Mouse (Mus musculus) megakaryocyte-erythroid progenitor cell, adult 5-6 weeks (primary cell): Measurements from ENCODE around the gene Vkorc1. TPM values are rescaled to one million over a fixed set of nuclear protein-coding genes. Genes with fewer than 3 reads are reported as not detected.
A peak's percentile ranks its signal among the peaks of the same experiment; 100 is the strongest.

ENCODE experiments used
- ATAC-seq: replicated peaks from 2 replicates; pipeline ENCODE4 v1.8.0; 2016; ENCODE audit warnings: mild to moderate bottlenecking, inconsistent platforms; ENCODE audit not compliant: severe bottlenecking, poor library complexity, low FRiP score, low TSS enrichment
- total RNA-seq, 2 experiments: library from RNA; stranded (forward) in 1 of 2; stranded (reverse) in 1 of 2; fragments of 200-1000, 215-1000 nt in 1 of 2; fragments of >200 nt in 1 of 2; fragmentation: Nextera tagmentation in 1 of 2; gene quantifications; 2 replicates each; pipeline ENCODE4 v1.2.3; 2014 to 2017

Gene Vkorc1
- total RNA-seq, 2 experiments from 2014 or later, result 25.4 to 72.8 TPM

DNA sequence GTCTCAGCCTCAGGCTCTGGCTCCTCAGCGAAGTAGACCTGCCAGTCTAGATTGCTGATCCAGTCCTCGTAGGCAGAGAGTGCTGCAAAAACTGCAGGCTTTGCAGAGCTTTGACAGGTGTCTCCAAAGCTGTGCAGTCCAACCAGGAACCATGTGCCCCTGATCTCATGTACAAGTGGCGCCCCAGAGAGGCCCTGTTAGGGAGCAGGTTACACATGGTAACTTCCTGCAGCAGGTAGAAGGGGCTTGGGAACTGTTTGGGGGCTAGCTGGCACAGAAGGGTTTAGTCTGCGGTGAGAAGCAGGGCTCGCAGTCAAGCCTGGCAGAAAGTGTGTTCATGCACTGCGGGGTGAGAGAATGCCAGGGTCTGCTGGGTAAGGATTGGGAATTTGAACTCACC, 8.9 kb downstream of the Vkorc1 start:
- no peak for ATAC-seq

DNA sequence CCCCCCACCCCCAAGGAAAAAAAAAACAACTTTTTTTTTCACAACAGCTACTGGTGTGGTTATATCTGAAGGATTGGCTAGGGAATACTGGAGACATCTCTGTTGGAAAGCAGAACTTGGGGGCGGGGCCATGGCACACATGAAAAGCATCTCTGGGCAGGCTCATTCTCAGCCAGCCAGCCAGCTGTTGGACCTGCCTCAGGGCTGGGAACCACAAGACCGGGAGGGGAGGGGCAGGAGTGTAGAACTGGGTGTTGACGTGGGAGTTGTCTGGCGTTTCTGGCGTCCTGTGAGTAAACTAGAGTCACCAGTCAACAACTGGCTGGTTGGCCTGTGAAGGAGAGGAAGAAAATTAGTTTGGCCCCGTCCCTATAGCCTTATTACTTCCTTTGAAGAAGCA, 9.5 kb downstream of the Vkorc1 start:
- 0 out of 2 replicates have a peak, but pooled peaks have one; percentile 16 for ATAC-seq

DNA sequence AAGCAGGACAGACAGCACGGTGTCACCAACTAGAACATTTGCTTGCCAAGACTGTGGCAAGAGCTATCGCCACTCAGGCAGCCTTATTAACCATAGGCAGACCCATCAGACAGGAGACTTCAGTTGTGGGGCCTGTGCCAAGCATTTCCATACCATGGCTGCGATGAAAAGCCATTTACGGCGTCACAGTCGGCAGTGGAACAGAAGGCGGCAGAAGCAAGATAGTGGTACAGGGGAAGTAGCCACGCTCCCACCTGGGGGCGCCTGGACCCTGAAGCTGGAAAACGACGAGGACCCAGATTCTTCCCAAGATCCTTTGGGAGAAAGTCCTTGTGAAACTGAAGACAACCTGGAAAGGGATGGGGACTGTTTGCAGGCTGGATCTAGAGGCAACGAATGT, 15.0 kb downstream of the Vkorc1 start:
- ATAC-seq, result no peak

DNA sequence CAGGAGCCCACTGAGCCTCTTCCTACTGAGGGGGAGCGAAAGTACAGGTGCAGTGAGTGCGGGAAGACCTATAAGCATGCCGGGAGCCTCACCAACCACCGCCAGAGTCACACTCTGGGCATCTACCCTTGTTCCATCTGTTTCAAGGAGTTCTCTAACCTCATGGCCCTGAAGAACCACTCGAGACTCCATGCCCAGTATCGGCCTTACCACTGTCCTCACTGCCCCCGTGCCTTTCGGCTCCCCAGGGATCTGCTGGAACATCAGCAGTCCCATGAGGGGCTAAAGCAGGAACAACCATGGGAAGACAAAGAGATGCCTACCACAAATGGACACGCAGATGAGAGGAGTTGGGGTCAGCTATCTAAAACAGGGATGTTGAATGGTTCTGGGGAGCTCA, 16.1 kb downstream of the Vkorc1 start:
- ATAC-seq, result no peak

DNA sequence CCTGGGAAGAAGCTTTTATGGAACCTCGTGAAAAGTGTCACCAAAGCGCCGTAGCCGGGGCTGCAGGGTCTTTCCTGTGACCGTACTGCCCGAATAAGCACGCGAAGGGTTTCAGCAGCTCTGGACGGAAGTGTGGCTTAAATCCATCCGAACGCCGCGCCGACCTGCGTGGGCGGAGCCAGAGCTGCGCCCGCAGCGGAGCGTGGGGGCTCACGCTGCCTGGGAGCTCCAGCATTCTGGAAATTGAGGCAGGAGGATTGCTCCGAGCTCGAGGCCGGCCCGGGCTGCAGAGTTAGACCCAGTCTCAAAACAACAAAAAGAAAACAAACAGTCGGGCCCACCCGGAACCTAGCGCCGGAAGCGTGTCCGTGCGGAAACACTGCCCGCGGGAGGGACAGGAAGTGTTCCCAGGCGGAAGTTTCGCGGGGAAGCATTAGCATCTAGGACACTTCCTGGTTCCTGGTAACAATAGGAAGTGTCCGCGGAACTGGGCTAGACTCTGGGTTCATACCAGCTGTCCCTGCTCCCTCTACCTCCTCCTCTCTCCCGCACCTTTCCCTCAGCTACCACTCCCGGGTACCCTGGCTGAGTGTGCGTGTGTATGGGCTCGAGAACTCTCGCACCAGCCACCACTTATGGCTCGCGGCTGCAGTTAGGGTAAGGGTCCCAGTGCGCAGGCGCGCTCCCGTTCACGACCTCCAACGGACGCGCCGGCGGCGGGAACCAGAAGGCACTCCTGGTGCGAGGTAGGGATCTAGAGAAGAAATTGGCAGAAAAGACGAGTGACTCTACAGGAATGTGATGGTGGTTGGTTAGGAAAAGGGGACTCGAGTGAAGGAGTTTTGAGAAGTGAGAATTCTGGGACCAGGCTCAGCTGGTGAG, 18.7 kb downstream of the Vkorc1 start, which contains the start of gene Zfp668:
Gene Zfp668 (minus strand): TSS at position 362 of the 882 bp plus-strand sequence.
- ATAC-seq, result peak; percentile 75

DNA sequence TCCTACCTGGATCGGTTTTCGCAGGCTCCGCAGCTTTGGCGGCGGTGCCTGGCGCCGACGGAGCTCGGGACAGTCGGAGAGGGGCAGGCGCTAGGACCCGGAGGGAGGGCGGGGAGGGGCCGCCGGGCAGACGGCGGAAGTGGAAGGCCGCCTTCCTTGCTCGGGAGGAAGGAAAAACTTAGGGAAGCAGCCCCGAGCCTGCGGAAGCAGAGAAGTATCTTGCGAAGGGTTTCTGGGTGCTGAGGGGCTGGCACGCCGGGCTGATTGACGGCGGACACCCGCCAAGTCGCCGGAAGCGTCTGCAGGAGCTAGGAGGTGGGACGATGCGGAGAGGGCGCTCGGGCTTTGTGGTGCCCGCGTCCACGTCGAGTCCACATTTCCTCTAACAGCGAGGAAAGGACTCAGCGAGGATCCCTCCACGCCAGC, 19.4 kb downstream of the Vkorc1 start, which contains the start of gene Zfp646:
Gene Zfp646 (plus strand): TSS at position 181 of the 426 bp plus-strand sequence.
- ATAC-seq, result peak; percentile 41

DNA sequence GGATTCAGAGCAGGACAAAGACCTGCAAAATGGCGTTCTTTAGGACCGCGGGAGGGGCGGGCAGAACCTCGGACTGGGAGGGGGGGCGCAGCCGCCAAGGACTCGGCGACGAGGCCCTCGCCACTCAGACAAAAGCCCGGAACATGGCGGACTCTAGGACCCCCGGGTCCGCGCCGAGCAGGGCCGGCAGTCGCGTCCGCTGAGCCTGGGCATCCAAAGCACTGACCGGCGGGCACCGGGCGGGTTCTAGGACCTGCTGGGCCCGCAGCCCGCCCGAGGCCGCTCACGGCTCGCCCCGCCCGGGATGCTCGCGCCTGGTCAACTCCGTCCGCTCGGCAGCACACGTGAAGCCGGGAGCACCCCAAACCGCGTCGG, 19.8 kb downstream of the Vkorc1 start:
- peak; percentile 56 for ATAC-seq

DNA sequence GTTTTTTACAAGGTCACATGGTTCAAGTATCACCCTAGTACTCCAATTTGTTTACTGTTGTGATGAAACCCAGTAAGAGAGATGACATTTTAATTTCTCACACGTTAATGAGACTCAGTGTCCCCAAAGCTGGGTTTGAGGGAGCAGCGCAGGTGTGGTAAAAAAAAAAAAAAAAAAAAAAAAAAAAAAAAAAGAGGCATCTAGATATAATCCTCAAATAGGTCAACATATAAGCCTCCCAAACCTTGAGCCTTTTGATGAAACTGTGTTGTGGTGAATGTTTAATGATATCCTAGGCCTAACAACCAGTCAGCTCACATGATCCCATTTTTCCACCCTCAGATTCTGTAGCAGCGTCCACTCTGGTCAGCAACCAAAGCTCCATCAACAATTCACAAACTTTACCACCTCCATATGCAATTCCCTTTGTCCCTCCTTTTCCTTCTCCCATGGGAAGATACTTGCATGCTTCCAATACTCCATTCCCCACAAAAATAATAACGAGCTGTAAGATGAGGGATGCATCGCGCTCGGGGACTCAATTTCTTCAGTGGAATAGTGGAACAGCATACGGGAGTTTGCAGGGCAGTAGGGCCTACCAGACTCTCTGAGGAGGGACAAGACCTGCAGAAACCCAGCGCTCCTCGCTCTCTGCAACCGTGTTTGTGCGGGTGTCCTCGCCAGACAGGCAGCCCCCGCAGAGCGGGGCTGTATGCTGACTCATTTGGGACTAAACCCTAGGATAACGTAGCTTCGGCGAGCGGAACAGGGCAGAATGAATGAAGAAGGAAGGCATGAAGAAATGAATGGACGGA, 20.4 kb downstream of the Vkorc1 start:
- ATAC-seq, result peak; percentile 15; the same call in 1 of the 2 replicates

DNA sequence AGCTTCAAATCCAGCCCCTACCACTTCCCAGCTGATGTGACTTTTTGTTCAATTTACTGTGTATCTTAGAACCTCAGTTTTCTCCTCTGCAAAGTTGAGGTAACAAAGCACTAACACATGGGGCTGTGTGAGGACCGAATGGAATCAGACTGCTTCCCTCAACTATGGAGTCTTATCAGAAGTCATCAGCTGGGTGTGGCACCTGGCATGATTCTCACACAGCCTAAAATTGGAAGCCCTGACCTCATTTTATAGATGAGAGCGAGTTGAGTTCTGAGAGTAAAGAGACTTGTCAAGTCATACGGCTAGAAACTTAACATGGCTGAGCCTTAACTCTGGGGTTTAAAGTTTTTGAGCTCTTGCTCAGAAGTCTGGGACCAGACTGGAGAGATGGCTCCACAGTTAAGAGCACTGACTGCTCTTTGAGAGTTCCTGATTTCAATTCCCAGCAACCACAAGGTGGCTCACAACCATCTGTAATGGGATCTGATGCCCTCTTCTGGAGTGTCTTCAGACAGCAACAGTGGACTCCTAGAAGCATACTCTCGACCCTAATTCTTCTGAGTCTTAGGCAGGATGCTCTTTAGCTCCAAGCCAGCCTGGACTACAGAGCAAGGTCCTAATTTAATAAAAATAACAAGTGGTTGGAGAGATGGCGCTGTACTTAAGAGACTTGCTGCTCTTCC, 25.1 kb downstream of the Vkorc1 start:
- ATAC-seq, result peak; percentile 65; the same call in 1 of the 2 replicates

DNA sequence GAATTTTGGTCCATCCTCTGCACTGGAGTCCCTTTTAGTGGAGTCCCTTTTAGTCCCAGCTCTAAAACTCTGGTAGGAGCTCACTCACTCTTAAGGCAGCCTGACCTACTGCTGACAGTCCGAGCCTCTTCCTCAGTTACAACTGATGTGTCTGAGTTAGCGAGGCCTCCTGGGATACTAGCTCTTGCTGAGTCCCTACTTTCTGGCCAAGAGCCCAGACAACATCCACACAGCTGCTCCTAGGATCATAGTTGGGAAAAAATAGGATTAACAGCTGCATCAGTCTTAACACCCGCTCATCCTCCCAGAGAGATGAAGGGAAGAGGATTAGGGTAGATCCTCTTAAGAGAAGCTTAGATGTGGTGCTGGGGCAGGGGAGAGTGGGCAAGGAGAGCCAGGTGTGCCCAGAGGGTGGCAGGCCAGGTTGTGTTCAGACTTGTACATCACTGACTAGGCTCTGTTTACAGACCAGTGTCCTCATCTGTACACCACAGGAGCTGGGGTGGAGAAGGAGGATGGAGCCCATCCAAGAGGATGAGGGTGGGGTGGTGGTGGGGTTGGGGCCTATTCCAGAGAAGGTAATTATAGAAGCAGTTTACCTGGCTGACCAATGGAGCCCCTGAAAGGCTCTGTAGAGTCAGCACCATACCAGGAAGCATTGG, 26.1 kb downstream of the Vkorc1 start:
- ATAC-seq, result no peak

DNA sequence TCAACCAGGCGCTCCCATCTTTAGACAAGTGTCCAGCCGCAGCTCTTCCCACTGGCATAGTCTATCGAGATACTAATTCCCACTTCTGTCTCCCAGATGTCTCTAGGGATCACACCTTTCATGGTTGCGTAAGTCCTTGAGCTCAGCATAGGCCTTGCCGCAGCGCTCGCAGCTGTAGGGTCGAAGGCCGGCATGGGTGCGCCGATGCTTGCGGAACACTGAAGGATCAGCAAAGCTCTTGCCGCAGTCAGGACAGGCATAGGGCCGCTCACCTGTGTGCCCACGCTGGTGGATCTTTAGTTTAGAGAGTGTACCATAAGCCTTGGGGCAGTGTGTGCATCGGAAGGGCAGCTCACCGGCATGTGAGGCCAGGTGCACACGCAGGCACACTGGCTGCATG, 27.8 kb downstream of the Vkorc1 start:
- no peak for ATAC-seq

DNA sequence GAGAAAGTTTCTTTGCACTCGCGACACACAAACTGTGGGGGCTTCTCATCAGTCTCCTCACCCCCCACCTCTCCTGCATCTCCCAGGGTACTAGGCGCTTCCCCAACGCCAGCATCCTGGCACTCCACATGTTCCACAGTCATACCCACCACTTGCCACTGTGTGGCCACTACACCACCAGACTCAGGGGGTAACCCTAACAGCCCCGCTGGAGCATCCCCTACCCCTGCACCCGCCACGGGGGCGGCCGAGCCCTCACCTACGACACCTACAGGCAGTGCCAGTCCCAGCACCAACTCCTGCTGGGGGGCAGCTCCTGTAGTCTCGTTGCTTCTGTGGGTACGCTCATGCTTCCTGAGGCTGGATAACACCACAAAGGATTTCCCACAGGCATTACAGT, 29.0 kb downstream of the Vkorc1 start:
- no peak for ATAC-seq

DNA sequence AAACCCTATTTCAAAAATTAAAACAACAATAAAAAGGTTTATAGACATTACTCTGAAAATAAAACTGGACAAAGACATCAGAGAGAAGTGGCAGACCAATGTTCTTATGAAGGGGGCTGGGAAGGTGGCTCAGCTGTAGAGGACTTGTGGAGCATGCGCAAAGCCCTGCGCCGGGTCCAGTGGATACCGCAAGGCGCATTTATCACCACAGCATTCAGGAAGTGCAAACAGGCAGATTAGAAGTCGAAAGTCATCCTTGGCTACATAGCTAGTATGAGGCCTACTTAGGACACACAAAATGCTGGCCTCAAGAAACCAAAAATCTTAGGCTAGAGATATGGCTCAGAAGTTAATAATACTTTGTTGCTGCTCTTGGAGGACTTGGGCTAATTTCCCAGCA, 37.2 kb downstream of the Vkorc1 start:
- peak; percentile 76 for ATAC-seq

DNA sequence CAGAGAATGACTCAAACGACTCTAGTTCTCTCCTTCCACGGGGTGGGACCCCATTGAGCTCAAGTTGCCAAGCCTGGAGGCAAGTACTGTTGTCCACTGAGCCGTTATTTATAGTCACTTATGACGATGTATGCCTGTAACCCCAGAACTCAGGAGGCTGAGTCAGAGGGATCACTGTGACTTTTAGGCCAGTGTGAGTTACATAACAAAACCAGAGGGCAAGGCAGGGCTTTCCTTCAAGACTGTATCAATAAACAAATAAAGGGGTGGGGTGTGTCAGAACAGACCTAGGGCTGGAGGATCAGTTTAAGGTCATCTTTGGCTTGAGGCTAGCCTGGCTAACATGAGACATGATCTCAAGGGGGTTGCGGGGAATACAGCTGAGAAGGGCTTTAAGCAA, 44.5 kb downstream of the Vkorc1 start:
- ATAC-seq, result no peak

DNA sequence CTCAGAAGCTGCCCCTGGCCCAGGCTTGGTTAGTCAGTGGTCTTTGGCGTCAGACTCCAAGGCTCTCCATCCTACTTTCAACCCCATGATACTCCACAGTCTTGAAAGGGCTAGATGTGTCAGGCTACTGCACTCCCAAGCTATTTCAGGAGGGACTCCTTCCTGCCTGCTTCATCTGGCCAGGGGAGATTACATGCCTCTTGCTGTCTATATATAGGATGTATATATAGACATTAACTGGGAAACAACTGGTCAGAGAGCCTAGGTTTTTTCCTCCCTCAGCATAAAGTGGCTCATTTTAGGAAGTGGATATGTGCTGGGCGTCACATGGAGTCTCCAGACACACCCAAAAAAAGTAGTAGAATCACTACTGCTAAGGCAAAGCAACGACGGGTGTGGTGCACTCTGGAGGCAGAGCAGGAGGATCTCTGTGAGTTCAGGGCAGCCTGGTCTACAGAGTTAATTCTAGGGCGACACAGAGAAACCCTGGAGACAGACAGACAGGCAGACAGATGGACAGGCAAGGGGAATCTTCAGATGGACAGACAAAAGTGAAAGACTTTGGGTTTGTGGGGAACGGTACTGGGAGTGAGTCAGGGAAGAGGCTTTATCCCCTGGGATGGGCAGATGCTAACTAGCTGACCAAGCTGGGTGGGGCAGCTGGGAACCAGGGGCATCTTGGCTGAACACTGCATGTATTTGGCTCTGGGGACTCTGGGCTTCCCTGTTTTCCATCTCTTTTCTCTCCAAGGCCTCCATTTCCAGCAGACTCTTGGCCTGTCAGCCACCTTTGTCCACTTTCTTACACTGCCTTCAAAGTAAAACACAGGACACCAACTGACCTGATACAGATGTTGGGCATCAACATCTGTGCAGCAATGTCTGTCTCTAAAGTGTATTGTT, 45.2 kb downstream of the Vkorc1 start:
- ATAC-seq, result no peak
